Mouse (Mus musculus) neural tube, embryonic 15.5 days (tissue): ENCODE data around the gene Aqp9. TPM values are rescaled to one million over a fixed set of nuclear protein-coding genes. Genes with fewer than 3 reads are reported as not detected.

Source experiments
- ATAC-seq: fragments of 200-750 bp; cut with Nextera tagmentation; 2 replicates; pipeline ENCODE4 v1.8.0; 2017; ENCODE audit warnings: mild to moderate bottlenecking, moderate TSS enrichment, moderate library complexity; ENCODE audit not compliant: low FRiP score
- H3K27ac ChIP-seq: fragments of 300-500 bp; sonication (generic); replicated peaks from 2 replicates; pipeline ENCODE4 v1.5.1; 2015; ENCODE audit warnings: mild to moderate bottlenecking, inconsistent platforms
- H3K27me3 ChIP-seq: fragments of 300-500 bp; sonication (generic); replicated peaks from 2 replicates; pipeline ENCODE4 v1.6.1; 2015; ENCODE audit warnings: inconsistent platforms
- H3K36me3 ChIP-seq: fragments of 300-500 bp; sonication (generic); 2 replicates; pipeline ENCODE4 v1.6.1; 2015; ENCODE audit warnings: inconsistent platforms
- H3K4me1 ChIP-seq: fragments of 300-500 bp; sonication (generic); 2 replicates; pipeline ENCODE4 v1.6.1; 2015; ENCODE audit warnings: inconsistent platforms
- H3K4me2 ChIP-seq: fragments of 300-500 bp; sonication (generic); 2 replicates; pipeline ENCODE4 v1.6.1; 2015; ENCODE audit warnings: inconsistent platforms, mild to moderate bottlenecking, moderate library complexity
- H3K4me3 ChIP-seq: fragments of 300-500 bp; sonication (generic); replicated peaks from 2 replicates; pipeline ENCODE4 v1.5.1; 2015; ENCODE audit warnings: mild to moderate bottlenecking, inconsistent platforms
- H3K9ac ChIP-seq: fragments of 300-500 bp; sonication (generic); replicated peaks from 2 replicates; pipeline ENCODE4 v1.6.1; 2015; ENCODE audit warnings: mild to moderate bottlenecking, inconsistent platforms
- H3K9me3 ChIP-seq: fragments of 300-500 bp; sonication (generic); replicated peaks from 2 replicates; pipeline ENCODE4 v1.6.1; 2016; ENCODE audit warnings: inconsistent platforms
- WGBS: fragments of 180-500 bp; shearing (Covaris S2); methylation state at CpG from one replicate; pipeline ENCODE4 v1.1.7; 2015; ENCODE audit warnings: mixed read lengths; 5-methylcytosine and 5-hydroxymethylcytosine counted together
- polyA plus RNA-seq: library from polyadenylated mRNA; unstranded; fragments of >200 nt; fragmentation: Nextera tagmentation; extraction: Ambion mirVana; gene quantifications from 2 replicates; pipeline ENCODE4 v1.2.1, GENCODE M21; 2015

Aqp9 gene
- polyA plus RNA-seq, 1 experiment from 2014 or later, result 1.1 TPM

- no peak overlapping the region for H3K9ac ChIP-seq
- no peaks in the 10 kb centered on the region for H3K4me1 ChIP-seq
- H3K27ac ChIP-seq, result no peak overlapping the region
- WGBS, result 87% methylated on average over 9 of the region's 9 CpGs
- no peaks in the 10 kb centered on the region for H3K9me3 ChIP-seq
- ATAC-seq, result no peak
- no peaks in the 10 kb centered on the region for H3K27me3 ChIP-seq
- no peak overlapping the region for H3K4me3 ChIP-seq
- no peak overlapping the region for H3K4me2 ChIP-seq
- H3K36me3 ChIP-seq, result no peaks in the 10 kb centered on the region
These were observed 11.9 kb downstream of the Aqp9 start for GRCm38 (mm10) chr9:71156447-71157035.

GRCm38 (mm10) chr9:71155399-71156005 is 13.0 kb downstream of the Aqp9 start:
- ATAC-seq, result no peak
- WGBS, result 87% methylated on average over 7 of the region's 7 CpGs
- H3K27ac ChIP-seq, result no peak overlapping the region

GRCm38 (mm10) chr9:71151386-71151785 is 17.1 kb downstream of the Aqp9 start:
- Histone ChIP-seq H3K4me1 (no peaks in the 10 kb centered on the region), H3K36me3 (no peaks in the 10 kb centered on the region), H3K9me3 (no peaks in the 10 kb centered on the region), H3K27ac (no peak overlapping the region), H3K27me3 (no peaks in the 10 kb centered on the region), H3K9ac (no peak overlapping the region), H3K4me3 (no peak overlapping the region), H3K4me2 (no peak overlapping the region)
- ATAC-seq, result no peak
- 36% methylated on average over 6 of the region's 6 CpGs for WGBS

More at GRCm38 (mm10) chr9:71155399-71156005, 13.0 kb downstream of the Aqp9 start:
- Histone ChIP-seq H3K36me3 (no peaks in the 10 kb centered on the region), H3K9me3 (no peaks in the 10 kb centered on the region), H3K4me3 (no peak overlapping the region), H3K4me1 (no peaks in the 10 kb centered on the region), H3K27me3 (no peaks in the 10 kb centered on the region), H3K9ac (no peak overlapping the region), H3K4me2 (no peak overlapping the region)

GRCm38 (mm10) chr9:71150175-71150574 is 18.3 kb downstream of the Aqp9 start:
- Histone ChIP-seq H3K9me3 (no peaks in the 10 kb centered on the region), H3K4me2 (no peak overlapping the region)
- WGBS, result 89% methylated on average over 4 of the region's 4 CpGs

GRCm38 (mm10) chr9:71148890-71149289 is 19.6 kb downstream of the Aqp9 start:
- Histone ChIP-seq H3K9me3 (no peaks in the 10 kb centered on the region), H3K9ac (no peak overlapping the region), H3K27ac (no peak overlapping the region), H3K27me3 (no peaks in the 10 kb centered on the region), H3K4me3 (no peak overlapping the region), H3K4me1 (no peaks in the 10 kb centered on the region), H3K4me2 (no peak overlapping the region), H3K36me3 (no peaks in the 10 kb centered on the region)
- ATAC-seq, result no peak

More at GRCm38 (mm10) chr9:71150175-71150574, 18.3 kb downstream of the Aqp9 start:
- Histone ChIP-seq H3K27me3 (no peaks in the 10 kb centered on the region), H3K27ac (no peak overlapping the region), H3K4me3 (no peak overlapping the region), H3K9ac (no peak overlapping the region), H3K4me1 (no peaks in the 10 kb centered on the region), H3K36me3 (no peaks in the 10 kb centered on the region)
- no peak for ATAC-seq

DNA sequence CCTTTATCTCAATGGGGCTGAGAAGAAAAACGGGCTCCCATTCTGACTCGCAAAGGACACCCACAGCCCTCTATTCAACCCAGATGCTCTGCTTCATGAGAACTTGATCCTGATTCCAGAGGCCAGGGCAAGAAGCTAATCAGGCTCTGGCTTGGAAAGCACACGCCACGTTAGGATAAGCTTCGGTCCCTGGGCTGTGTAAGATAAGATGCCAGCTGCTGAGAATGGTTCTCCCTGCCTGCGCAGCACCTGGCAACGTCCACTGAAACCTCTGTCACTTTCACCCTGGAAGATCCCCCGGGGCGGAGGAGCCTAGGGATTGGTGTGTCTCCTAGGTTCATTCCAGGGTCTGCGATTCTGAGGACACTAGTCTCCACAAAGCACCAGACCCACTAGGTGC is 22.3 kb downstream of the Aqp9 start:
- 89% methylated on average over 10 of the region's 10 CpGs for WGBS
- Histone ChIP-seq H3K4me1 (no peaks in the 10 kb centered on the region), H3K27ac (no peak overlapping the region), H3K4me2 (no peak overlapping the region), H3K4me3 (no peak overlapping the region), H3K27me3 (no peaks in the 10 kb centered on the region), H3K36me3 (no peaks in the 10 kb centered on the region), H3K9ac (no peak overlapping the region), H3K9me3 (no peaks in the 10 kb centered on the region)
- ATAC-seq, result no peak

DNA sequence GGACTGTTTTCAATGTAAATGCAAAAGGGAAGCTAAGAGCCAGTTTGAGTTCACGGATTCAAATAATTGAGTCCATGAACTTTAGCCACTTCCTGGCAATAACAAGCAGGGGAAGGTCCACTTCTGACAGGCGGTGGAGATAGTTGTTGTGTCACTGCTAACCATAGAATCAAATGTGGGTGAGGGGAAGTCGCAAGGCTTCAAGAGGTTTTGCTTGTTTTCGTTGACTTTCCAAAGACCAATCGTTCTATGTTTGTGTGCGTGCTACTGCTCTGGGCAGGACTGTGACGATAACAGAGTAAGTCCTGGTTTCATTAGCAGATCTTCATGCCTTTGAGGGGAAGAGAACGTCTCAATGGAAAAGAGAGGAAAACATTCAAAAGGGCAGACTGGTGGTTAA is 28.3 kb downstream of the Aqp9 start:
- ATAC-seq, result no peak
- 92% methylated on average over 8 of the region's 8 CpGs for WGBS

DNA sequence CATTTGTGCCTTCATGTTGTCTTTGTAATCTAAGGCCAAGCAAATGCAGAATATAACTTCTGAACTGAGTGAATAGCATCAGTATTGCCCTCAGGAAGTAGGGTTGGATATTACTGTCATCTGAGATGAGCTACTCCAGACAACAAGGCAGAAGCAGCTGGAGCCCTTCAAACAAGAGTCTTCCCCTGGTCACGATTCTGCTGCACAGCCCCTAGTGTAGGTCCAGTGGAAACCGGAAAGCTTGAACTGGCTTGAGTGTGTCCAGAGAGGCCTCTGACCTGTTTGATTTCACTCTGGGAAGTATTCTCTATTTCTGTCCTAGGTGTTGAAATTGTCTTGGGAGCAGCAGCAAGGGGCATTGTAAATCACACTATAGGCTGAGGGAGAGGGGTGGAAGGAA is 29.5 kb downstream of the Aqp9 start:
- Histone ChIP-seq H3K27ac (no peak overlapping the region), H3K9me3 (no peaks in the 10 kb centered on the region), H3K9ac (no peak overlapping the region), H3K4me3 (no peak overlapping the region), H3K36me3 (no peaks in the 10 kb centered on the region), H3K4me1 (no peaks in the 10 kb centered on the region), H3K4me2 (no peak overlapping the region), H3K27me3 (no peaks in the 10 kb centered on the region)
- WGBS, result 86% methylated on average over 2 of the region's 2 CpGs
- no peak for ATAC-seq

More for the DNA sequence above, 28.3 kb downstream of the Aqp9 start:
- Histone ChIP-seq H3K4me1 (no peaks in the 10 kb centered on the region), H3K27me3 (no peaks in the 10 kb centered on the region), H3K4me3 (no peak overlapping the region), H3K9me3 (no peaks in the 10 kb centered on the region), H3K9ac (no peak overlapping the region), H3K27ac (no peak overlapping the region), H3K4me2 (no peak overlapping the region), H3K36me3 (no peaks in the 10 kb centered on the region)

DNA sequence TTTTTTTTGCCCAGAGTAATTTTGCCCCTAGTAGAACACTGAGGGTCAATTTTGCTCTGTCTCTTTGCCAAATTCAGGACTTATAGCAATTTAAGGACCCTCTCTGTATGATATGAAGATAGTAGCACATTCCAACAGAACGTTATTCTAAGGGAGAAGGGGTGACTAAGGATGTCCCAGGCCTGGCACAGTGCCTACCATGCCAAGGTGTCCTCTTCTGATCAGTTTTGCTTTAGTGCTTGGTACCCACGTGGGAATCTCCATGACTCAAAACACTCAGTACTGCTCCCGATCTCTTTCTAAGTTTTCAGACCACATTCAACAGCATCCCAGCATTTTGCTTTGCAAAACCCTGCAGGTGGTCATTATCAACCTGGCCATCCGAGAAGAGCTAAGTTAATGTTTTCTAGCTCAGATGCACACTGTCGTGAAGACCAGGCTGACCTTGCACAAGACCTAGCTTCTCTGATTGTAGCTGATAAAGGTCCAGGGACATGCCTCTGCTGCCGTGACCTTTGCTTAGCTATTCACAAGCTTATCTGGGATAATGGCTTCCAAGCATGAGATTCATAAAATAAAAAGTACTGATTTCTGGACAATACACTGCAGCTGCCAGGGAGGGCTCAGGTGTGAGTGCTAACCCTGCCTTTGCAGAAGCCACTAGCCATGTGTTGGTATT is 31.1 kb downstream of the Aqp9 start:
- WGBS, result 82% methylated on average over 6 of the region's 6 CpGs
- no peak for ATAC-seq
- no peak overlapping the region for H3K4me3 ChIP-seq
- H3K27ac ChIP-seq, result no peak overlapping the region
- no peaks in the 10 kb centered on the region for H3K9me3 ChIP-seq
- H3K27me3 ChIP-seq, result no peaks in the 10 kb centered on the region
- H3K4me2 ChIP-seq, result no peak overlapping the region
- H3K36me3 ChIP-seq, result no peaks in the 10 kb centered on the region
- H3K9ac ChIP-seq, result no peak overlapping the region
- H3K4me1 ChIP-seq, result no peaks in the 10 kb centered on the region

DNA sequence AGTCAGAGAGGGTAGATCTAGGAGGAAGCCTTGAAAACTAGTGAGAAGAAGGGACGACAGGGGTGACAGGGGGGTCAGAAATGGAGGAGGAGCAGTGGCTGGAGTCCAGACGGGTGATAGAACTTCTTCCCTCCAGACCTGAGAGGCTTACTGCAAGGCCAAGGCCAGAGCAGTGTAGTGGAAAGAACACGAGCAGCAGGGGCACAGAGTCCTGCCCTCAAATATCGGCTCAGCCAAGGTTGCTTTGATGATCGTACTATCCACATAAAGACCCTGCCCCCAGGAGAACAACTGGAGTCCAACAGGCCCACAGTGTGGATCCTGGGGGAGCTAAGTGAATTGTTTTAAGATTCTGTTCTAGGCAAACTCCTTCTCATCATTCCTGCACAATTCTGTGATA is 33.4 kb downstream of the Aqp9 start:
- H3K4me1 ChIP-seq, result no peaks in the 10 kb centered on the region
- no peaks in the 10 kb centered on the region for H3K27me3 ChIP-seq
- 73% methylated on average over 5 of the region's 5 CpGs for WGBS
- no peak overlapping the region for H3K27ac ChIP-seq
- H3K36me3 ChIP-seq, result no peaks in the 10 kb centered on the region
- H3K9me3 ChIP-seq, result no peaks in the 10 kb centered on the region
- no peak overlapping the region for H3K9ac ChIP-seq
- no peak overlapping the region for H3K4me2 ChIP-seq
- no peak overlapping the region for H3K4me3 ChIP-seq
- ATAC-seq, result no peak

DNA sequence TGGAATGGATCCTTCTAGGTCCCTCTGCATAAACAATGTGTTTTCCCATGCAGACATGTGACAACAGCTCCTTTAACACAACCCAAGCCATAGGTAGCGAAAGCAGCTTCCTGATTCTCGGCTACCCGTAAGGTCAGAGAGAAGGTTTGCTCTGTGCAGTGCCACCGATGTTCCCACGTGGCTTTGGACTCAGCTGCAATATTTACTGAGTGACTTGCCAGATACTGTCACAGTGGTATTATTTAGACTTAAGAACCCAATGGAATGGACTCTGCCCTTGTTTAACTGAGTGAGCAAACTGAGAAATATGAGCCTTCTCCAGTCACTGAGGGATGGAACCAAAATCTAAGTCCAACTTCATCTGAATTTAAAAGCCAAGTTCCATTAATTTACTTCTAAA is 35.3 kb downstream of the Aqp9 start:
- no peak overlapping the region for H3K9ac ChIP-seq
- no peak for ATAC-seq
- H3K36me3 ChIP-seq, result no peaks in the 10 kb centered on the region
- 90% methylated on average over 5 of the region's 5 CpGs for whole genome bisulfite sequencing
- H3K4me2 ChIP-seq, result no peak overlapping the region
- H3K4me1 ChIP-seq, result no peaks in the 10 kb centered on the region
- no peak overlapping the region for H3K27ac ChIP-seq
- no peaks in the 10 kb centered on the region for H3K9me3 ChIP-seq
- H3K4me3 ChIP-seq, result no peak overlapping the region
- H3K27me3 ChIP-seq, result no peaks in the 10 kb centered on the region

DNA sequence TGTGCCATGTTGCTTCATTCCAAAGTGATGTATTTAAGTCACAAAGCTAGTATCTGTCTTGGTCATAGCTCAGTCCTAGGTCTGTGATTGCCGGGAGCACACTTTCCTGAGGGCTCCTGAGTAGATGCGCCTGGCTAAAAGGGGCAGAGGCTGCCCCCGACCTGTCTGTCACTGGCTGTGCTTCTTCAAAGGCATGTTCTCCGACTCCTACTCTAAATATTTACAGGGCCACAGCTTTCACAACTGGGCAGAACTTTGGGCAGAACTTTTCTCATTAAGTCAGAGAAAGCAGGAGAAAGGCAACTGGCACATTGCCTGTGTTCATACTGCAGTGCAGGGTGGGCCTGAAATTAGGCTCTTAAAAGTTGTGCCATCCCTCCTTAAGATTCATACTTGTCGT is 36.7 kb downstream of the Aqp9 start:
- Histone ChIP-seq H3K27ac (no peak overlapping the region), H3K9me3 (no peaks in the 10 kb centered on the region), H3K4me2 (no peak overlapping the region), H3K27me3 (no peaks in the 10 kb centered on the region), H3K4me1 (no peaks in the 10 kb centered on the region), H3K4me3 (no peak overlapping the region), H3K36me3 (no peaks in the 10 kb centered on the region), H3K9ac (no peak overlapping the region)
- ATAC-seq, result no peak
- 79% methylated on average over 5 of the region's 5 CpGs for WGBS
